Mouse (Mus musculus): ENCODE measurements around the gene Trim5.
"Not testable (repeated sequence)": the region's sequence is repeated elsewhere in the genome, so short reads cannot be mapped to it uniquely, and the experiment has no call there.

DNA sequence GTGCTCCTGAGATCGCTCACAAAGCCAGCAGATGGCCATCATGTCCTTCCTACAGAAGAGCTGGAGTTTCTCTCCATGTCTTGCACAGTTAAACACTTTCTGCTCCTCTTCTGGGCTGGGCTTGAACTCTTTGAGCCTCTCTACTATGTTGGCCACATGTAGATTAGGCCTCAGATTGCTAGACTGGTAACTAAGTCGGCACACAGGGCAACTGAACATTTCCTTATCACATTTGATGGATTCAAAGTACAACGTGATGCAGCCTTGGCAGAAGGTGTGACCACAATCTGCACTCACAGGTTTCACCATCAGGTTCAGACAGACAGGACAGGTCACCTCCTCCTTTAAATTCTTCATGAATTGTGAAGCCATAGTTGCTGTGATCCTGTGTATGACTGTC, 8.5 kb downstream of the Trim5 start:
- not testable (repeated sequence) for TF ChIP-seq POLR2A (IDR thresholded peaks at IDR 0.05; ENCODE audit: low read depth, low read length); CTCF (IDR thresholded peaks at IDR 0.05; ENCODE audit: borderline replicate concordance, insufficient read depth, low read length)

Data from embryonic fibroblast, embryonic 13.5 days (primary cell).